Mouse (Mus musculus) mouse embryonic stem cell (cell line): ENCODE data around the gene Sec22c.

Source experiments
- in situ Hi-C, 2 experiments: fragments of 300-500 bp; cut with MboI; formaldehyde crosslinking; loops; 1 replicate in 1 of 2; 3 replicates in 1 of 2; pipeline ENCODE4 v1.14.3; 2019 to 2020; ENCODE audit warnings: low sequenced_read_pairs in 2 of 2, low pct_unique_long_range_greater_than_20kb in 1 of 2, mixed read lengths in 1 of 2; ENCODE audit not compliant: unreplicated experiment in 1 of 2

Gene Sec22c

DNA sequence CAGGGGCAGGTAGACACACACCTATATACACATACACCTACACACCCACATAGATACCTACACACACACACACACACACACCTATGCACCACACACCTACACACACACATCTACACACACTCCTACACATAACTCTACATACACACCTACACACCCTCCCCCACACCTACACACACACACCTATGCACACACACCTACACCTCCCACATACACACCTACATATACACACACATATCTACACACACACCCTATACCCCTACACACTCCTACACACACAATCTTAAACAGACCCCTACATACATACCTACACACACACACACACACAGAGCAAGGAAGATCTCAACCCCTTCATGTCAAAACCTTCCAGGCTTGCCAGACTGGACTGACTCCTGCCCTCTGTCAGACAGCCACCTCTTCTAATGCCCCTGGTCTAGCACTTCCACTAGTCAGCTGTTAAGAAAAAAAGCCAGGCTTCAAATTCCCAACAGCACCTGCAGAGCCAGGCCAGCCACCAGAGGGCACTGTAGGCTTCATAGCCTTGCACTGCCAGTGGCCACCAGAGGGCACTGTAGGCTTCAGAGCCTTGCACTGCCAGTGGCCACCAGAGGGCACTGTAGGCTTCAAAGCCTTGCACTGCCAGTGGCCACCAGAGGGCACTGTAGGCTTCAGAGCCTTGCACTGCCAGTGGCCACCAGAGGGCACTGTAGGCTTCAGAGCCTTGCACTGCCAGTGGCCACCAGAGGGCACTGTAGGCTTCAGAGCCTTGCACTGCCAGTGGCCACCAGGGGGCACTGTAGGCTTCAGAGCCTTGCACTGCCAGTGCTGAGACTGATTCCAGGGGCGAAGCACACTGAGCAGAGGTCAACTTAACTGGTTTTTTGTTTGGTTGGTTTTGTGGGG, 7.9 kb downstream of the Sec22c start:
- in situ Hi-C loops, result loop anchor here in 1 of 2 experiments (25.0 kb wide), 1 partner anchor 210 kb away; the partner anchor contains the start of gene Cck

DNA sequence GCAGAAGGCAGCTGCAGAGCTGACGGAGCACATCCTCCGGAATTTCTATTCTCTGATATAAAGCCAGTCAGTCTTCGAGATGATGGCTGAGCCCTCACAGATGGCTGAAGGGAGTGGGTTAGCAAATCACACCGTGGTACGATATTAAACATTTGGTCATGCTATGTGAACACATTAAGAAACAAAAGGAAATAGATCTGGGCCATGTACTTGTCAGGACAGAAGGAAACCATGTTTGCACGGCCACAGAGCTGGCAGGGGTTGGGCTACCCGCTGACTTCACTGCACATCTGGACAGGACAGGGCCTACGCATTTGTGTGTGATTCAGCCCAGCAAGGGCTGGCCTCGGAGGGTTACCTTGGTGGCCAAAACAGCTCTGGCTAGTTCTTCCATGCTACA, 8.7 kb downstream of the Sec22c start:
- in situ Hi-C loops, result loop anchor here in 1 of 2 experiments (25.0 kb wide), 1 partner anchor 209 kb away; the partner anchor contains the start of gene Cck

DNA sequence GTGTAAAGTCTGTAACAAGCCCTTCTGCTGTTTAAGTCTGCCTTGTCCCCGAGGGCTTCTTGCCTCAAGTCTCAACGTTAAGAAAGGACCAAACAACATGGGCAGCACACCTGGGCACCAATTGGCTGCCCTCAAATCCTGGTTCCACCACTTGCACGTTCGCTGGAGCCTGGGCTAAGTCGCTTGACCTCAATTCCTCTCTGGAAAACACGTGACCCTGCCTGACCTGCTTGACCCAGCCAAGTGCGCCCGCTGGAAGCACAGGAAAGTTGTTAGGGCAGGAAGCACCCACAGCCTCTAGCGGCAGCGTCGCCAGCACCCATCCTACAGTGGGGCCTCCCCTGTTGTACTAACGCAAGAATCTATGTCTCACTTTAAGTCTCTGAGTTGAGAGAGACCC, 10.6 kb downstream of the Sec22c start:
- in situ Hi-C loops, result loop anchor here in 1 of 2 experiments (25.0 kb wide), 1 partner anchor 207 kb away; the partner anchor contains the start of gene Cck

- in situ Hi-C loops, result loop anchor here in 1 of 2 experiments (25.0 kb wide), 1 partner anchor 203 kb away; the partner anchor contains the start of gene Cck
Observed at GRCm38 (mm10) chr9:121690734-121691133, 14.6 kb downstream of the Sec22c start.

GRCm38 (mm10) chr9:121690200-121690651, 15.1 kb downstream of the Sec22c start:
- in situ Hi-C loops, result loop anchor here in 1 of 2 experiments (25.0 kb wide), 1 partner anchor 203 kb away; the partner anchor contains the start of gene Cck

DNA sequence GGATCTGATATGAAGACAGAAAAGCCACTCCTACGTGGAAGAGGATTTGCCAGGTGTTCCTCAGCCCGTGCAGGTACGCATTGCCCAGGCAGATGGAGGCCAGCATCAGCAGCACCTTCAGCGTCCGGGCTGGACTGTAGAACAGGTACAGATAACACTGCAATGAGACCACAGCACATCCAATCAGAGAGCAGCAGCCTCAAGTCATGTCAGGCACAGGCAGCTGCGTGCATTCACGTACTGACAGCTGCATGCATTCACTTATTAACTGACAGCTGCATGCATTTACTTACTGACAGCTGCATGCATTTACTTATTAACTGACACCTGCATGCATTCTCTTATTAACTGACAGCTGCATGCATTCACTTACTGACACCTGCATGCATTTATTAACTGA, 20.6 kb downstream of the Sec22c start:
- in situ Hi-C loops, result loop anchor here in 1 of 2 experiments (25.0 kb wide), 1 partner anchor 197 kb away; the partner anchor contains the start of gene Cck

- in situ Hi-C loops, result loop anchor here in 1 of 2 experiments (25.0 kb wide), 1 partner anchor 195 kb away; the partner anchor contains the start of gene Cck
Observed at GRCm38 (mm10) chr9:121682037-121682680, 23.1 kb downstream of the Sec22c start.

DNA sequence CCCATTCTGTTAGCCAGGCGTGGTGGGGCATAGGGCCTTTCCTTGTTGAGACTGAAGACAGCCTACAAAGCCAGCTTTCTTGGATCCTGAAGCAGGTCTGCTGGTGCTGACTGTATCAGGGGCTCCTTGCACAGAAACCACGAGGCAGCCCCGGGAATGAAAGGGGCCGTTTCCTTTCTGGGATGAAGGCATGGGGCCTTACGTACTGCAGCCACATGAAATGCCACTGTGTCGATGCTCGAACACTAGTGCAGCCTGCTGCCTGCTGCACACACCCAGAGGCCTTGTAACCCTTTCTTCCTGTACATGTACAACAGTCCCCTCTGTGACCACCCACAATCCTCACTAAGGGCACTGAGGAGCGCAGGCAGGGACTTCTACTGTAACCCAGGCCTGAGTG, 24.1 kb downstream of the Sec22c start:
- in situ Hi-C loops, result loop anchor here in 1 of 2 experiments (25.0 kb wide), 1 partner anchor 194 kb away; the partner anchor contains the start of gene Cck

- in situ Hi-C loops, result loop anchor here (10.0 to 25.0 kb wide), 2 partner anchors 192 to 195 kb away; partner anchors contain the start of gene Cck (in 1 of the 2)
Observed at GRCm38 (mm10) chr9:121679549-121679948, 25.7 kb downstream of the Sec22c start.

DNA sequence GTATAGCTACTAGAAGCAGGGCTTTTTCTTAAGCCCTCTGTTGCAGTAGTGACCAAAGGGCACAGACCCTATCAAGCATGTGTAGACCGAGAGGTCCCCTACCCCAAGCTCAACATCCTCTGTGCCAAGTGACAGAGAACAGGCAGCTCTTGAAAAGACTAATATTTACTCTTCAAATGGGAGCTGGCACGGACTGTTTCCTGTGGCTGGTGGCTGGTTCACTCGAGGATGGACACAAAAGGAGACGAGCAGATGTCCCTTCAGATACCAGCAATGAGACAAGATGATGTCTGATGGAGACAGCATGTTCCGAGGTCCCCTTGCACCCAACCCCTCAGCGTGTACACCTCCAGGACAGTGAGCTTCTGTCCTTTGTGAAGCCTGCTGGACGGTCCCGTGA, 27.8 kb downstream of the Sec22c start:
- in situ Hi-C loops, result loop anchor here (10.0 to 25.0 kb wide), 2 partner anchors 190 to 193 kb away; partner anchors contain the start of gene Cck (in 1 of the 2)

- in situ Hi-C loops, result loop anchor here (10.0 to 25.0 kb wide), 2 partner anchors 190 to 192 kb away; partner anchors contain the start of gene Cck (in 1 of the 2)
Observed at GRCm38 (mm10) chr9:121677069-121677468, 28.2 kb downstream of the Sec22c start.

DNA sequence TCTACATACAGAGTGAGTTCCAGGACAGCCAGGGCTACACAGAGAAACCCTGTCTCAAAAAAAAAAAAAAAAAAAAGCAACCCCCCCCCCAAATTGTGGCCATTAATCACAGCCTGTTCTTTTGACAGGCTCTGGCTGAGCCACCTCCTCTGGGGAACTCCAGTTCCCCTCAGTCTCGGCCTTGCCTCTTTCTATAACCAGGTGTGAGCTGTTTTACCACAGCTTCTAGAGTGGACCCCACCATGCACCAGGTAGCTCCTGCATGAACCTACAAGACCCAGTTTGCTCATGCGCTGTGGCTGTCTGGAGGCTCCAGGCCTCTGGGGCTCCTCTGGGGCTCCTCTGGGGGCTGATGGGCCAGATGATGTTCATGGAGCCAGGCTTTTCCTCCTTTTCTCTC, 29.7 kb downstream of the Sec22c start:
- in situ Hi-C loops, result loop anchor here (10.0 to 25.0 kb wide), 2 partner anchors 188 to 191 kb away; partner anchors contain the start of gene Cck (in 1 of the 2)

DNA sequence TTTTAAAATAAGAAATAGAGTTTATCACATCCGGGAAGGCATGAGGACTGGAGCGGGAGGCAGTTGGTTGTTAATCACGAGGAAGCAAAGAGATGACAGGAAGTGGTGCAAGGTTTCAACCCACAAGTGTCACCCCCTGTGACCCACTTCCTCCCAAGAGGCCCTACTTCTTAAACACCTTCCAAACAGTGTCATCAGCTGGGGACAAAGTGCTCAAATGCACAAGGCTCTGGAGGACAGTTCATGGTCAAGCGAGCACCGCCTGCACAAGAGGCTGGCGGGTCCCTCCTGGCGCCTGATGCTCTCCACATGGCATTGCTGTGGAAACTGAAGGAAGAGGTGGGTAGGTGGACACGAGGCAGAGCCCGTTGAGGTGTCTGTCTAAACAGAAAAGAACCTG, 30.3 kb downstream of the Sec22c start:
- in situ Hi-C loops, result loop anchor here (10.0 to 25.0 kb wide), 2 partner anchors 188 to 190 kb away; partner anchors contain the start of gene Cck (in 1 of the 2)

DNA sequence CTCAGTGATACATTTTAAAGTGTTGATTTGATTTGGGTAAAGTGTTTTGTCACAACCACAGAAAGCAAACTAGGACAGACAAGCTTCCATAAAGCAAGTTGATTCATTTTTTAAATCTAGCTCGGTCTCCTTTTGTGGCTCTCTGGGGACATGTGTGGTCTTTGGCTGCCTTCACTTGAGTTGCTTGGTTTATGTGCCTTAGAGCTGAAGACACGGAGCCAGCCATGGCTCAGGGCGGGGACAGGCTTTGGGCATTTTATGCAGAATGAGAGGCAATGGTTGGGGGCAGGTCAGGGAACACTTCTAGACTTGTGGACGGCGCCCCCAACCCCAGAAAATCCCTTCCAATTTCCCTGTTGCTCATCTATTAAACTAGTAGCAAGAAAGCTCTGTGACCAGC, 31.6 kb downstream of the Sec22c start:
- in situ Hi-C loops, result loop anchor here in 1 of 2 experiments (10.0 kb wide), 1 partner anchor 189 kb away; no protein-coding TSS in a partner anchor

- in situ Hi-C loops, result loop anchor here in 1 of 2 experiments (10.0 kb wide), 1 partner anchor 188 kb away; no protein-coding TSS in a partner anchor
Observed at GRCm38 (mm10) chr9:121672311-121672710, 33.0 kb downstream of the Sec22c start.

DNA sequence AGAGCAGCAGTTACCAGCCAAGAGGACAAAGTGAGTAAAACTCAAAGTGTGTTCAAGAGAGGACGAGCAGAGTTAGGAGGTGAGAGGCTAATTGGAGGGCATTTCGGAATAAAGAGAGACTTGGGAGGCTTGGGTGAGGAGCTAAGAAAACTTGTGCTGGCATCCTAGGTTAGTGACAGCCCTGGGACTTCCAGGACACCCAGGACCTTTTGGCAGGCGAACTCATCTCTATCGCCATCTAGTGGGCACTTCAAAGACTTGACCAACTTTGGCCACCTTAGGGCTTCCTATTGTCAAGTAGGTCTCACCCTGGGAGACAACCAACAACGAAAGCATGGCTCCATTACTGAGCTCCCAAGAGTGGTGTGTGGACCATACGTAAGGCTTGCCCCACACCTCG, 34.0 kb downstream of the Sec22c start:
- in situ Hi-C loops, result loop anchor here in 1 of 2 experiments (10.0 kb wide), 1 partner anchor 186 kb away; no protein-coding TSS in a partner anchor

- in situ Hi-C loops, result no loop called here
Observed at GRCm38 (mm10) chr9:121669348-121669791, 35.9 kb downstream of the Sec22c start.

- in situ Hi-C loops, result no loop called here
Observed at GRCm38 (mm10) chr9:121667822-121668221, 37.5 kb downstream of the Sec22c start.
